Mouse (Mus musculus): ENCODE data around the gene Mcf2l. TPM values are rescaled to one million over a fixed set of nuclear protein-coding genes. Genes with fewer than 3 reads are reported as not detected.

The Mcf2l gene
- polyA plus RNA-seq, 1 experiment from 2014 or later = 22.4 TPM

DNA sequence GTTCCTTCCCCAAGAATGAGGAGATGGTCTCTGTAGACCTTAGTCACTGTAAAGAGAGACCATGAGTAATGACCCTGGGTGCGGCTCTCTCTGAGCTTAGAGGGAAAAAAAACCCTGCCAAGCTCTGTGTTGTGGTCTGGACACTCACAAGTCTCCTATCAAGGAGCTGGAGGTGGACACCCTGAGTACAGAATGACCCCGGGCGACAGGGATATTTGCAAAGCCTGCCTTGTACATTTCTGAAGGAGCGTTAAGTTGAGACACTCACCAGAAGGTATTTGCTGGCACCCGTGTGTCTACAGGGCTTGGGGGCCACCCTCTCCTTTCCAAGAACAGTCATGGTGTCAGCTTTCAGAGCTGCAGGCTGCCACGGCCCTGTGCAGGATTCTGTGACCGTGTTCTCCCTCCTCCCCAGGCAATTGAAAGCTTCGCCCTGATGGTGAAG, 123.2 kb downstream of the Mcf2l start:
- Histone ChIP-seq H3K4me3 (ENCODE audit: low read length) (no peak overlapping the region), H3K9ac (ENCODE audit: low read depth, low read length) (no peak overlapping the region), H3K4me1 (ENCODE audit: control insufficient read depth, insufficient read depth, low read length) (peaks cover 19% of the 10 kb centered on the region), H3K27ac (ENCODE audit: low read depth, low read length) (peak overlapping the region; percentile 56; the same call in 1 of the 2 replicates), H3K4me2 (replicated peaks; ENCODE audit: low read depth, low read length) (no peak overlapping the region), H3K36me3 (ENCODE audit: control insufficient read depth, insufficient read depth, low read length) (peaks cover 18% of the 10 kb centered on the region), H3K27me3 (ENCODE audit: control insufficient read depth, insufficient read depth, low read length) (no peaks in the 10 kb centered on the region), H3K9me3 (ENCODE audit: control insufficient read depth, low read length) (no peaks in the 10 kb centered on the region)
- 16% methylated on average over 8 of the region's 8 CpGs for WGBS
- ATAC-seq (ENCODE audit: low FRiP score, low TSS enrichment) = peak; percentile 82

GRCm38 (mm10) chr8:12998331-12998730, 124.7 kb downstream of the Mcf2l start:
- Histone ChIP-seq H3K4me2 (replicated peaks; ENCODE audit: low read depth, low read length) (no peak overlapping the region), H3K9me3 (ENCODE audit: control insufficient read depth, low read length) (no peaks in the 10 kb centered on the region), H3K9ac (ENCODE audit: low read depth, low read length) (no peak overlapping the region), H3K36me3 (ENCODE audit: control insufficient read depth, insufficient read depth, low read length) (peaks cover 29% of the 10 kb centered on the region), H3K27me3 (ENCODE audit: control insufficient read depth, insufficient read depth, low read length) (no peaks in the 10 kb centered on the region), H3K4me1 (ENCODE audit: control insufficient read depth, insufficient read depth, low read length) (peaks cover 19% of the 10 kb centered on the region), H3K4me3 (ENCODE audit: low read length) (no peak overlapping the region), H3K27ac (ENCODE audit: low read depth, low read length) (no peak overlapping the region)
- ATAC-seq (ENCODE audit: low FRiP score, low TSS enrichment) = no peak
- WGBS = 64% methylated on average over 8 of the region's 8 CpGs

DNA sequence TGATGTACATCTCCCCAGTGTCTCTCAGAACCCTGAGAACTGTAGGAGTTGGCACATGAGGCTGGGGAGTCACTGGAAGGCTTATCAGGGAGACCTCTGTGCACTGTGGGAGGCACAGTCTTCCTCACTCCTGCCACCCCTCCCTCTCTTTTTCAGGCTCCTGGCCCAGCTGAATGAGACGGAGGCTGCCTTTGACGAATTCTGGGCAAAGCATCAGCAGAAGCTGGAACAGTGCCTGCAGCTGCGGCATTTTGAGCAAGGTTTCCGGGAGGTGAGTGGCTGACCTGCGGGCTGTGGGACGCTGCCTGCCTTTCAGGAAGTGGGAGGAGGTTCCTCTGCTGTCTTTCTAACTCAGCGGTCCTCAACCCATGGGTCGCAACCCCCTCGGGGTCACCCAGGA, 126.2 kb downstream of the Mcf2l start:
- Histone ChIP-seq H3K4me2 (replicated peaks; ENCODE audit: low read depth, low read length) (no peak overlapping the region), H3K4me3 (ENCODE audit: low read length) (no peak overlapping the region), H3K36me3 (ENCODE audit: control insufficient read depth, insufficient read depth, low read length) (peaks cover 40% of the 10 kb centered on the region), H3K4me1 (ENCODE audit: control insufficient read depth, insufficient read depth, low read length) (peaks cover 19% of the 10 kb centered on the region), H3K9ac (ENCODE audit: low read depth, low read length) (no peak overlapping the region), H3K27me3 (ENCODE audit: control insufficient read depth, insufficient read depth, low read length) (no peaks in the 10 kb centered on the region), H3K27ac (ENCODE audit: low read depth, low read length) (no peak overlapping the region), H3K9me3 (ENCODE audit: control insufficient read depth, low read length) (no peaks in the 10 kb centered on the region)
- no peak for ATAC-seq (ENCODE audit: low FRiP score, low TSS enrichment)
- WGBS = 64% methylated on average over 9 of the region's 9 CpGs

DNA sequence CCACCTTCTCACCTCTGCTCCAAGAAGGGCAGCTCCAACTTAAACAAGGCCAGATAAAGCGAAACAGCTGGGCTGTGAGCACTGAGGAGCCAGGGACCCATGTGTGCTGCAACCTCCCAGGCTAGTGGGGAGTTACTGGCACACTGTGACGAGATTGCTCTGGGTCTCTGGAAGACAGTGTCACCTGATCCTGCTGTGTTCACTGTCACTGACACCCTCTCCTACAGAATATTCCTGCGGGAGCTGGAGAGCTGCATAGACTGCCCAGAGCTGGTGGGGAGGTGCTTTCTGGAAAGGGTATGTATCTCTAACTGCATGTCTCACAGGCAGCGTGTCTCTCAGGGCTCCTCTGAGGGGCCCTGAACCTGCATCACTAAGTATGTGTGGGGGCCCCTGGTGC, 133.9 kb downstream of the Mcf2l start:
- Histone ChIP-seq H3K9ac (ENCODE audit: low read depth, low read length) (no peak overlapping the region), H3K4me3 (ENCODE audit: low read length) (no peak overlapping the region), H3K9me3 (ENCODE audit: control insufficient read depth, low read length) (0 out of 2 replicates have a peak, but pooled peaks cover 5% of the 10 kb centered on the region), H3K36me3 (ENCODE audit: control insufficient read depth, insufficient read depth, low read length) (peaks cover 58% of the 10 kb centered on the region), H3K27ac (ENCODE audit: low read depth, low read length) (no peak overlapping the region), H3K27me3 (ENCODE audit: control insufficient read depth, insufficient read depth, low read length) (no peaks in the 10 kb centered on the region), H3K4me1 (ENCODE audit: control insufficient read depth, insufficient read depth, low read length) (no peaks in the 10 kb centered on the region), H3K4me2 (replicated peaks; ENCODE audit: low read depth, low read length) (no peak overlapping the region)
- ATAC-seq (ENCODE audit: low FRiP score, low TSS enrichment) = peak; percentile 66; the same call in 1 of the 2 replicates
- 45% methylated on average over 4 of the region's 4 CpGs for WGBS

DNA sequence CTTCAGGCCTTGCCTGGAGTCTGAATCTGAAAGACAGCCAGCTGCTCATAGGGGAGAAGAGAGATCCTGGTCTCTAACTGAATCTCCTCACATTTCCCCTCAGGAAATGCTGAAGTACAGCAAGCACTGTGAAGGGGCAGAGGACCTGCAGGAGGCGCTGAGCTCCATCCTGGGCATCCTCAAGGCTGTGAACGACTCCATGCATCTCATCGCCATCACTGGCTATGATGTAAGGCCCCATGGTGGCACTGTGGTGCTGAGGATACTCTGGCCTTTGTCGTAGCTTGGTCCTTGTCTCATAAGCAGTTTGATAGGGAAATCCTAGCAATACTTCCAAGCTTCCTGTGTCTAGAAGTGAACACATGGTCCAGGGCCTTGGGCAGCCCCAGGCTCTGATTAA, 136.7 kb downstream of the Mcf2l start:
- Histone ChIP-seq H3K4me1 (ENCODE audit: control insufficient read depth, insufficient read depth, low read length) (no peaks in the 10 kb centered on the region), H3K9me3 (ENCODE audit: control insufficient read depth, low read length) (0 out of 2 replicates have a peak, but pooled peaks cover 5% of the 10 kb centered on the region), H3K27me3 (ENCODE audit: control insufficient read depth, insufficient read depth, low read length) (no peaks in the 10 kb centered on the region), H3K36me3 (ENCODE audit: control insufficient read depth, insufficient read depth, low read length) (peaks cover 55% of the 10 kb centered on the region), H3K27ac (ENCODE audit: low read depth, low read length) (no peak overlapping the region), H3K4me2 (replicated peaks; ENCODE audit: low read depth, low read length) (no peak overlapping the region), H3K9ac (ENCODE audit: low read depth, low read length) (no peak overlapping the region), H3K4me3 (ENCODE audit: low read length) (no peak overlapping the region)
- WGBS = 66% methylated on average over 4 of the region's 4 CpGs
- ATAC-seq (ENCODE audit: low FRiP score, low TSS enrichment) = no peak

DNA sequence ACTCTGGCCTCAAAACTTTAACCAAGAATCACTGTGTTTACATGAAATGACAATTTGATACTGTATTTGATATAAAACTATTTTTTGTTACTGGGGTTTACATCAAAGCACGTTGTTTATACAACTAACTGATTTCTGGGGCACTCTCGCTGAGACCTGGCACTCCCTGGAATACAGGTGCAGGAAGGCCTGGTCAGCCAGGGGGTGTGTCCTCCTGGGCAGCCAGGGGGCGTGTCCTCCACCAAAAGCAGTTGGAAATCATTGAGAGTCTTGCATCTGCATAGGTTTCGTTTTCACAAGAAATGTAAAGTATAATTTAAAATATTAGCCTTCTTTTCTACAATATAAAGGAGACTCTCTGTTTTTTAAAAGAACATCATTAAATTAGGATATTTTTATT, 146.0 kb downstream of the Mcf2l start:
- no peaks in the 10 kb centered on the region for H3K27me3 ChIP-seq (ENCODE audit: control insufficient read depth, insufficient read depth, low read length)
- WGBS = 59% methylated on average over 4 of the region's 4 CpGs

DNA sequence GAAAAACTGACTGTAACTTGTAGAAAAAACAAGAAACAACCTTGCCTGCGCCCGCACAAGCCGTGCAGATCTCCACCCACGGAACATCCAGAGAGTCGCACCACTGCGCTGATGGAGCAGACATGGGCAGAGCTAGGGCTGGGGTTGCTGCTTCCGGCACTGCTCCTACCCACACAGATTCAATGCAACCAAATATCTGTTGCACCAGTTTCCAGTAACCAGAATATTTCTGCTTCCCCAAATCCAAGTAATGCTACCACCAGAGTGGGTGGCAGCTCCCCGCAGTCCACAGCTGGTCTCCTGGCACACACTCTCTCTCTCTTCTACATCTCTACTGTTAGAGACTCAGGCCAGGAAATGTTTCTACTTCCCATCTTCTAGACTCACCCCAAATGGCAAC, 148.2 kb downstream of the Mcf2l start:
- Histone ChIP-seq H3K9me3 (ENCODE audit: control insufficient read depth, low read length) (no peaks in the 10 kb centered on the region), H3K4me1 (ENCODE audit: control insufficient read depth, insufficient read depth, low read length) (no peaks in the 10 kb centered on the region), H3K27ac (ENCODE audit: low read depth, low read length) (no peak overlapping the region), H3K36me3 (ENCODE audit: control insufficient read depth, insufficient read depth, low read length) (peaks cover 13% of the 10 kb centered on the region; the same call in 1 of the 2 replicates), H3K27me3 (ENCODE audit: control insufficient read depth, insufficient read depth, low read length) (no peaks in the 10 kb centered on the region), H3K4me3 (ENCODE audit: low read length) (no peak overlapping the region), H3K9ac (ENCODE audit: low read depth, low read length) (no peak overlapping the region), H3K4me2 (replicated peaks; ENCODE audit: low read depth, low read length) (no peak overlapping the region)
- ATAC-seq (ENCODE audit: low FRiP score, low TSS enrichment) = no peak
- 94% methylated on average over 8 of the region's 8 CpGs for WGBS

More for the DNA sequence above, 146.0 kb downstream of the Mcf2l start:
- H3K36me3 ChIP-seq (ENCODE audit: control insufficient read depth, insufficient read depth, low read length) = peaks cover 16% of the 10 kb centered on the region; the same call in 1 of the 2 replicates
- no peaks in the 10 kb centered on the region for H3K4me1 ChIP-seq (ENCODE audit: control insufficient read depth, insufficient read depth, low read length)
- no peaks in the 10 kb centered on the region for H3K9me3 ChIP-seq (ENCODE audit: control insufficient read depth, low read length)
- H3K9ac ChIP-seq (ENCODE audit: low read depth, low read length) = no peak overlapping the region
- no peak overlapping the region for H3K4me2 ChIP-seq (replicated peaks; ENCODE audit: low read depth, low read length)
- H3K4me3 ChIP-seq (ENCODE audit: low read length) = no peak overlapping the region
- H3K27ac ChIP-seq (ENCODE audit: low read depth, low read length) = no peak overlapping the region
- ATAC-seq (ENCODE audit: low FRiP score, low TSS enrichment) = no peak

DNA sequence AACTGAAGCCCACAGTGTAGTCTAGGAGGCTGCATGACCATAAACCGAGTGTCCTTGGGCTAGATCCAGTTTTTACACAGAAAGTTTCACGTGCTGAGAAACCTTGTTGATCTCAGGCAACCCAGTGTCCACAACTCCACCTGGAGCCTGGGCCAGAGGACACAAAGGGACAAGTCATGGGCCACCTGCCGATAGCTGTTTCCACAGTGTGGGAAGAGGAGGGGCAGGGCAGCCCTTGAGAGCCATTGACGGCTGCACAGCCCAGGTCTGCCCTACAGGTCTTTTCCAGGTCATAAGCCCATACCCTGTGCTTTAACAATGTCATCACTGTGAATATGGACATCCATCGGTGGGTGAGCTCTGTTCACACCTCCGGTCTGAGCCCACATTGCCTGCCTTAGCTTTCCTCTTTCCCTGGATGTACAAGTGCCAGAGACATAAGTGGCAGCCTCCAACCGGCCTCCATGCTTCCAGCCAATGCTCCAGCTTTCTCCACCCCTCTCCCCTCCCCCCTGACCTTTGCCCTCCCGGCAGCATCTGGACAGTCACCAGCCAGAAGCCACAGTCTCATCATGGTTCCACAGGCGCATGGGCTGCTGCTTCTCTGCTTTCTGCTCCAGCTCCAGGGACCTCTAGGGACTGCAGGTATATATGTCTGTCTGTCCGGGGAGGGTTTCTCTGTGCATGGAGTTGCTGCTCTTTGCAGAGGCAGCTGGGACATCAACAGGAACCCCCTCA, 152.1 kb downstream of the Mcf2l start, which contains the start of gene F7:
F7 (plus strand) TSS at position 548 of the 738 bp plus-strand sequence.
- 57% methylated on average over 10 of the region's 10 CpGs for WGBS
- H3K9ac ChIP-seq (ENCODE audit: low read depth, low read length) = no peak within 1 kb of the TSS
- H3K4me2 ChIP-seq (replicated peaks; ENCODE audit: low read depth, low read length) = no peak within 1 kb of the TSS
- no peaks in the 10 kb centered on the region for H3K27me3 ChIP-seq (ENCODE audit: control insufficient read depth, insufficient read depth, low read length)
- no peaks in the 10 kb centered on the region for H3K9me3 ChIP-seq (ENCODE audit: control insufficient read depth, low read length)
- H3K4me1 ChIP-seq (ENCODE audit: control insufficient read depth, insufficient read depth, low read length) = no peaks in the 10 kb centered on the region
- no peak within 1 kb of the TSS for H3K27ac ChIP-seq (ENCODE audit: low read depth, low read length)
- ATAC-seq (ENCODE audit: low FRiP score, low TSS enrichment) = no peak
- no peak within 1 kb of the TSS for H3K4me3 ChIP-seq (ENCODE audit: low read length)
- no peaks in the 10 kb centered on the region for H3K36me3 ChIP-seq (ENCODE audit: control insufficient read depth, insufficient read depth, low read length)

- H3K4me3 ChIP-seq (ENCODE audit: low read length) = no peak overlapping the region
- no peaks in the 10 kb centered on the region for H3K36me3 ChIP-seq (ENCODE audit: control insufficient read depth, insufficient read depth, low read length)
- no peak overlapping the region for H3K27ac ChIP-seq (ENCODE audit: low read depth, low read length)
- H3K4me1 ChIP-seq (ENCODE audit: control insufficient read depth, insufficient read depth, low read length) = no peaks in the 10 kb centered on the region
- ATAC-seq (ENCODE audit: low FRiP score, low TSS enrichment) = no peak
- H3K4me2 ChIP-seq (replicated peaks; ENCODE audit: low read depth, low read length) = no peak overlapping the region
- H3K9me3 ChIP-seq (ENCODE audit: control insufficient read depth, low read length) = no peaks in the 10 kb centered on the region
- 86% methylated on average over 5 of the region's 5 CpGs for WGBS
- H3K27me3 ChIP-seq (ENCODE audit: control insufficient read depth, insufficient read depth, low read length) = no peaks in the 10 kb centered on the region
- no peak overlapping the region for H3K9ac ChIP-seq (ENCODE audit: low read depth, low read length)
These were observed 154.0 kb downstream of the Mcf2l start for GRCm38 (mm10) chr8:13027615-13028014.
